Mouse (Mus musculus): ENCODE data around the gene Hydin. TPM values are rescaled to one million over a fixed set of nuclear protein-coding genes. Genes with fewer than 3 reads are reported as not detected.
A peak's percentile ranks its signal among the peaks of the same experiment; 100 is the strongest.
"Not testable (repeated sequence)": the region's sequence is repeated elsewhere in the genome, so short reads cannot be mapped to it uniquely, and the experiment has no call there.

Gene Hydin
- polyA plus RNA-seq, 1 experiment from 2014 or later: 0.55 TPM

DNA sequence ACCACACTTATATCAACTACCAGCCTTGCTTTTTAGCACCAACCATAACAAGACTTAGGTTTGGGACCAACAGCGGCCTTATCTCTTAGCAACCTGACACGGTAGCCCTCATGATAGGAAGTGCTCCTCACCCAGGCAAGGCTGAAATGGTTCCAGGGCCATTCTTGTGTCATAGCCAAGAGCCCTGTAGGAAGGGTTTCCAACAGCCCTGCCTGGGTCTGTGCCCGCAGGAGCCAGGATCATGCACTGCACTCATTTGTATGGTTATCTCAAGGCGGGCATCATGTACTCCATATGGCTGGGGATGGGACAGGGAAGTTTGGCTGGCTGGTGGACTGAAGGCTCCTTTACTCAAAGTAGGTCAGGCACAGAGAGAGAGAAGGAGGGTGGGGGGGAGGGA is 3.9 kb downstream of the Hydin start:
- ATAC-seq (replicated peaks): no peak
- Histone ChIP-seq H3K36me3 (no peaks in the 10 kb centered on the region), H3K4me3 (no peak overlapping the region), H3K4me1 (peaks cover 21% of the 10 kb centered on the region), H3K9ac (replicated peaks) (no peak overlapping the region), H3K4me2 (replicated peaks) (no peak overlapping the region), H3K9me3 (no peaks in the 10 kb centered on the region), H3K27ac (replicated peaks) (no peak overlapping the region), H3K27me3 (no peaks in the 10 kb centered on the region)
- 87% methylated on average over 4 of the region's 4 CpGs for WGBS

DNA sequence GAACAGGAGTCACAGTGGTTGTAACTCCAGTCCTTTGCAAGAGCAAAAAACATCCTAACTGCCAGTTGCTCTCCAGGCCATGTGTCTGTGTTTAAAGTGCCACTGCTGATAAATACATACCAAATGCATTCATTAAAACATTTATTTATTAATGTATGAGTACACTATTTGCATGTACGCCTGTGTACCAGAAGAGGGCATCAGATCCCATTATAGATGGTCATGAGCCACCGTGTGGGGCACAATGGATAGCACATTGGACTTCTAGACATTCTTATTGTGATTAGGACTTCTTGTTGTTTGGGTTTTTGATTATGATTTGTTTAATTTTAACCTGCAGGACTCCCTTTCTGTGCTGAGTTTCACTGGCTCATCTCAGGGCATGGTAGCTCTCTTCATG is 6.6 kb downstream of the Hydin start:
- Histone ChIP-seq H3K9me3 (no peaks in the 10 kb centered on the region), H3K36me3 (no peaks in the 10 kb centered on the region), H3K4me1 (peaks cover 21% of the 10 kb centered on the region), H3K4me3 (no peak overlapping the region), H3K4me2 (replicated peaks) (no peak overlapping the region), H3K9ac (replicated peaks) (no peak overlapping the region), H3K27ac (replicated peaks) (no peak overlapping the region), H3K27me3 (no peaks in the 10 kb centered on the region)
- 56% methylated on average over 2 of the region's 2 CpGs for WGBS
- no peak for ATAC-seq (replicated peaks)

DNA sequence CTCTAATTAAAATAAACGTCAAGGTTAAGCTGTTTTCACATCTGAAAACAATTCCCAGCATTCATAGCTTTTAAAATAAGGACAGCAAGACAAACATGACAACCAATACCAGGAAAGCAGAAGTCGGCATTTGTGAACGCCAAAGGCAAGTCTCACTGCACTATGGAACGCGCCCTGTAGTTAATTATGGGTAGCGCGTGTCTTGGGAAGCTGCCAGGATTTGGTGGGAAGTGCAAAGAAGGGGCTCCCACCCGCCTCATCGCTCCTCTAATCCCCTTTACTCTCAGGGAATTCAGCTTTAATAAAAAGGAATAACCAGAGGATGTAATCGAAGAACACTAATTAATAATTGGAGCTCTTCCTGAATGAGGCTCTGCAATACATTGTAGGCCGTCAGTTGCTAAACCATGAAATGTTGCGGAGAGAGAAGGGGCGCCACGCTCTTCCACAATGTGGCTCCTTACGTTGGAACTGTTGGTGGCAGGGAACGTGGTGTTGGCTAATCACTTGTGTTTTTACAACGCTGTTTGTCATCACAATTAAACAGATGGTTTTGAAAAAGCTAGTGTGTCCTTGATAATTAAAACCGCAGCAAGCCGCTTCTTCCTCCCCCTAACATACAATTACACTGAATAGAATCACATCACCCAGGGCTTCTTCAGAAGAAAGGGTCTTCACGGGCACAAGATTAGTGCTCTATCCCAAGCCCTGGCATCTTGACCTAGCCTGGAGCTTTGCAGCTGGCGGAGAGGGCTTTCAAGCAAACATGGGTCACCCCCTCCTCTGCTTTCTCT is 8.9 kb downstream of the Hydin start:
- H3K4me2 ChIP-seq (replicated peaks): peak overlapping the region; percentile 38
- peak; percentile 84 for ATAC-seq (replicated peaks)
- no peaks in the 10 kb centered on the region for H3K9me3 ChIP-seq
- H3K4me1 ChIP-seq: peaks cover 21% of the 10 kb centered on the region
- 16% methylated on average over 21 of the region's 21 CpGs for WGBS
- H3K9ac ChIP-seq (replicated peaks): no peak overlapping the region
- no peaks in the 10 kb centered on the region for H3K36me3 ChIP-seq
- peak overlapping the region; percentile 82 for H3K27ac ChIP-seq (replicated peaks)
- no peaks in the 10 kb centered on the region for H3K27me3 ChIP-seq
- peak overlapping the region; percentile 17; the same call in 1 of the 2 replicates for H3K4me3 ChIP-seq

DNA sequence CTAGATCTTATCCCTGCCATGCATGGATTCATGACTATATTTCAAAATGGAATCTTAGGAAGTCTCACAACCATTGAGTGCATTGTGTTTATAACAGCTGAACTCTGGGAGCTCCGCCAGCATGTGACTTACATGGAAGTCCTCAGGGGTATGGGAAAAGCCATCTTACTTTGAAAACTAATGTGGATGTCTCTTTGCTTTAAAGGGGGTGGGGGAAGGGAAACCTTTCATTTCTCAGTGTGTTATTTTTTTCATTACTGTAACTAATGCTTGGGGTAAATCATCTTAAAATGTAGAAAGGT is 9.4 kb downstream of the Hydin start:
- Histone ChIP-seq H3K36me3 (no peaks in the 10 kb centered on the region), H3K9me3 (no peaks in the 10 kb centered on the region), H3K4me3 (no peak overlapping the region), H3K27ac (replicated peaks) (peak overlapping the region; percentile 82), H3K27me3 (no peaks in the 10 kb centered on the region), H3K9ac (replicated peaks) (no peak overlapping the region), H3K4me1 (peaks cover 21% of the 10 kb centered on the region), H3K4me2 (replicated peaks) (peak overlapping the region; percentile 38; the same call in 1 of the 2 replicates)
- WGBS: 59% methylated on average over 1 of the region's 1 CpGs
- ATAC-seq (replicated peaks): no peak

DNA sequence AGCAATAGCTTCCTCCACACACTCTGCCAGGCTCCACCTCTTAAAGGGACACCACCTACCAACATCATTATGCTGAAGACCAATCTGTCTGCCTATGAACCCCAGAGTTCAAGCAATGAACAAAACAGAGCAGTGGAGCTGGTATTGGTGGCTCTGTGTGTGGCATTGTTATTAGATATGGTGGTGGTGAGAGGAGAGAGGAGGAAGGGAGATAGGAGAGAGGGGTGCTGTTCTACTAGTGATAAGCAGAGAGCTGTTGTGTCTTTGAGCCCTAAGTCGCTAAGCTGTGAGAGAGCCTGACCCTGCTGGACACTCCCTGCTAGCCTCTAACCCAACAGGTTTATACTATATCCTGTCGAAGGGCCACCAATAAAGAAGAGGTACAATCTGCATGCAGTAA is 45.9 kb downstream of the Hydin start:
- Histone ChIP-seq H3K27ac (replicated peaks) (no peak overlapping the region), H3K9me3 (no peaks in the 10 kb centered on the region), H3K4me1 (no peaks in the 10 kb centered on the region), H3K4me3 (no peak overlapping the region), H3K9ac (replicated peaks) (no peak overlapping the region), H3K4me2 (replicated peaks) (no peak overlapping the region), H3K36me3 (no peaks in the 10 kb centered on the region), H3K27me3 (no peaks in the 10 kb centered on the region)
- ATAC-seq (replicated peaks): no peak
- WGBS: 85% methylated on average over 2 of the region's 2 CpGs

DNA sequence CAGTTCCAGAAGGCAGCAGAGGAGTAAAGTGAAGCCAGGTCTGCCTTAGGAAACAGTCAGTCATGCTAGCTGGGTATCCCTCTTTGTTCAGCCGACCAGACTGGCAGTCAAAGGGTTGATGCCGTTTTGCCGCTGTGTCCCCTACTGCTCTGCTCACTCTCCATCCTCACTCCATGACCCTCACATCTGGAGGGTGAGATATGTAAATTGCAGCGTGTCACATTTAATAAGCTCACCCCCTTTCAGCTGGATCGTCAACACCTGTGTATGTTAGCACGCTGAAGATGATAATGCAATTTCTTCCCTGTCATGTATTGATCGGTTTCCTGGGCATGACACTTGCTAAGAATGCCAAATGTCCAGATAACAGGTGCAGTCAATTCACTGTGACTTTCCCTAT is 49.0 kb downstream of the Hydin start:
- Histone ChIP-seq H3K36me3 (no peaks in the 10 kb centered on the region), H3K27ac (replicated peaks) (no peak overlapping the region), H3K9ac (replicated peaks) (no peak overlapping the region), H3K27me3 (no peaks in the 10 kb centered on the region), H3K4me1 (no peaks in the 10 kb centered on the region), H3K9me3 (no peaks in the 10 kb centered on the region), H3K4me3 (no peak overlapping the region), H3K4me2 (replicated peaks) (no peak overlapping the region)
- 70% methylated on average over 7 of the region's 7 CpGs for WGBS
- no peak for ATAC-seq (replicated peaks)

DNA sequence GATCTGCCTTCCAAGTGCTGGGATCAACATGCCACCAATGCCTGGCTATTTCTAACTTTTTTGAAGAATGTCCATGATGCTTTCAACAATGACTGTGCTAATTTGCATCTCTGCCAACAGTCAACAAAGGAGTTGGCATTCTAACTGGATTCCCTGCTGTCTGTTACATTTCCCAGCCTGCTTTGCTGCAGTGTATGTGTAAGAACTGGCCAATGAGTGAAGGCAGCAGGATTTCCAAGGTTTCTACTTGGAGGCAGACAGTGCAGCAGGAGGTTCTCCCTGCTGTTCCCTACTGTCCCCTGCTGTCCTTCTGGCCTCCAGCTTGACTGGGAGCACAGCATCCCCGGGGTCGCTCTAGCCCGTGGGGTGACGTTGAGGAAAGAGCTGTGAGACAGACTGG is 52.8 kb downstream of the Hydin start:
- ATAC-seq (replicated peaks): no peak
- WGBS: 65% methylated on average over 4 of the region's 4 CpGs
- H3K9ac ChIP-seq (replicated peaks): no peak overlapping the region
- no peak overlapping the region for H3K27ac ChIP-seq (replicated peaks)
- H3K27me3 ChIP-seq: no peaks in the 10 kb centered on the region
- H3K4me2 ChIP-seq (replicated peaks): no peak overlapping the region
- no peaks in the 10 kb centered on the region for H3K9me3 ChIP-seq
- H3K4me1 ChIP-seq: no peaks in the 10 kb centered on the region
- no peaks in the 10 kb centered on the region for H3K36me3 ChIP-seq
- no peak overlapping the region for H3K4me3 ChIP-seq

DNA sequence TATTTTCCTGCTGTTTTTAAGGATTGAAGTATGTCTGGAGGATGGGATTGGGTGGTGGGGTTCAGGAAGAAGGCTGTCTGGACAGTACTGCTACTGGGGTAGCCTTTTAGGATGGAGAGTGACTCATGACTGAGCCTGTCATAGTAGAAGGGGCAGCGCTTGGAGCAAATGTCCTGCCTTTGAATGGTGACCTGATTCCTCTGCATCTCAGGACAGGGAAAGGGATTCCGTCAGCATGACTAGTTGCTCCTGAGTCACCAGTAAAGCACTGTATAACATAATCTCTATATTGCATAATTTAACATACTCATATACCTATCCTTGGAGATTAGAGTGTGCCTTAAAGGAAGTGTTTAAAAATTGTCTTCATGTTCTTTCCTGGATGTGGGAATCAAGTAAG is 54.7 kb downstream of the Hydin start:
- Histone ChIP-seq H3K27me3 (no peaks in the 10 kb centered on the region), H3K9ac (replicated peaks) (no peak overlapping the region), H3K27ac (replicated peaks) (no peak overlapping the region), H3K4me2 (replicated peaks) (no peak overlapping the region), H3K4me3 (no peak overlapping the region), H3K36me3 (no peaks in the 10 kb centered on the region), H3K4me1 (no peaks in the 10 kb centered on the region), H3K9me3 (no peaks in the 10 kb centered on the region)
- no peak for ATAC-seq (replicated peaks)
- WGBS: 90% methylated on average over 2 of the region's 2 CpGs

DNA sequence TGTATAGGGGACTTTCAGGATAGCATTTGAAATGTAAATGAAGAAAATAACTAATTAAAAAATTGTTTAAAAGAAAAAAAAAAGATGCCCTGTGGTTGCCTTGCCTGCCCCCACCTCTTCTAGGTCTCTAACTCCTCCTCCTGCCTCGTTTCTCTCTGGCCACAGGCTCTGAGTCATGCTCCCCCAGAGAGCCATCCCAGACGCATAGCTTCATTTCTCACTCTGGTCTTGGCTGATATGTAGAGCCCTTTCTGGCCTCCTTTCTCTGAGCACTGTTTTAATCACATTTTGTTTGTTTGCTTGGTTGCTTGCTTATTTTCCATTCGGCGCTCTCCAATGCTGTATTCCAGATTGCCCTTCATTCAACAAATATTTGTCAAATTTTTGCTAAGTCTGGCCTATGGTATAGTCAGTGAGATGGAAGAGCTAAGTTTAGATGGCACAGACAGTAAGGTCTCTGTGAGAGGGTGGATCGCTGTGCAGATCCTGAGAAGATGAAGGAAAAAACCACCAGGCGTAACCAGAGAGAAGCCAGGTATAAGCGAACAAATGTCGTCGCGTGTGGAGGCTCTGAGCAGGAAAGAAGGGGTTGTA is 57.3 kb downstream of the Hydin start:
- no peak for ATAC-seq (replicated peaks)
- WGBS: 81% methylated on average over 10 of the region's 10 CpGs
- H3K27ac ChIP-seq (replicated peaks): no peak overlapping the region

DNA sequence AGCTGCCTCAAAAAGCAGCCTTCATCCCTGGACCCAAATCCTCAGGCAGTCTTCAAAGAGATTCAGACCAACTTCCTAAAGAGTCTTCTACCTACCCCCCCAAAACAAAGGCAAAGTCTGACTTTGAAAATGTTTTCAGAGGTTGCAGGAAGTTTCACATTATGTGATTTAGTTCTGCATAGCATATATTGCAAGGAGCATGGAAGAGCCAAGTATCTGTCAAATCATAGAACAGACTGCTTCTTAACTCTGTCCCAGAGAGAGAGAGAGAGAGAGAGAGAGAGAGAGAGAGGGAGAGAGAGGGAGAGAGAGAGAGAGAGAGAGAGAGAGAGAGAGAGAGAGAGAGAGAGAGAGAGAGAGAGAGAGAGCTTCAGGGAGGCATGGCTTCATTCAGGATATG is 60.3 kb downstream of the Hydin start:
- H3K4me2 ChIP-seq (replicated peaks); ATAC-seq (replicated peaks): not testable (repeated sequence)

More for the DNA sequence above, 57.3 kb downstream of the Hydin start:
- no peak overlapping the region for H3K4me2 ChIP-seq (replicated peaks)
- no peak overlapping the region for H3K4me3 ChIP-seq
- no peak overlapping the region for H3K9ac ChIP-seq (replicated peaks)
- no peaks in the 10 kb centered on the region for H3K36me3 ChIP-seq
- no peaks in the 10 kb centered on the region for H3K27me3 ChIP-seq
- no peaks in the 10 kb centered on the region for H3K4me1 ChIP-seq
- H3K9me3 ChIP-seq: no peaks in the 10 kb centered on the region

DNA sequence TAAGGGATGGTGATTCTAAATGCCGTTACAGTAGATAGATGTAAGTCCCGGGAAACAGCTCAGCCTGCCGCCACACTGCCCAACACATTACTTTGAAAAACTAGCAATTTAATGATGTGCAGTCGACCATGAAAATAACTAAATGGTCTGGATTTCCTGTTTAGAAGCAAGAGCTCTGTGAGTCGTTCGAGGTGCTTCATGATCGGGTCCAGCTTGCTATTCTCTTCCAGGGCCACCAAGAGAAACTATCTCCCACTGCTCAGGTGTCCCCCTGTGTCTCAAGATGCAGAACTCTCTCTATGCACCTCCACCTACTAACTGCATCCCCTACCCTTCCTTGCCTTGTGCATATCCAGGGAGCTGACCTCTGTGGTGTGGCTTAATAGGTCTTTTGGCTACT is 66.6 kb downstream of the Hydin start:
- Histone ChIP-seq H3K4me1 (no peaks in the 10 kb centered on the region), H3K4me3 (no peak overlapping the region), H3K27me3 (no peaks in the 10 kb centered on the region), H3K27ac (replicated peaks) (no peak overlapping the region), H3K9me3 (no peaks in the 10 kb centered on the region), H3K4me2 (replicated peaks) (no peak overlapping the region), H3K9ac (replicated peaks) (no peak overlapping the region), H3K36me3 (no peaks in the 10 kb centered on the region)
- 56% methylated on average over 7 of the region's 7 CpGs for WGBS
- ATAC-seq (replicated peaks): no peak

More for the DNA sequence above, 60.3 kb downstream of the Hydin start:
- not testable (repeated sequence) for H3K27me3 ChIP-seq; H3K9me3 ChIP-seq; H3K27ac ChIP-seq (replicated peaks); H3K4me1 ChIP-seq; H3K36me3 ChIP-seq; H3K4me3 ChIP-seq; H3K9ac ChIP-seq (replicated peaks)

DNA sequence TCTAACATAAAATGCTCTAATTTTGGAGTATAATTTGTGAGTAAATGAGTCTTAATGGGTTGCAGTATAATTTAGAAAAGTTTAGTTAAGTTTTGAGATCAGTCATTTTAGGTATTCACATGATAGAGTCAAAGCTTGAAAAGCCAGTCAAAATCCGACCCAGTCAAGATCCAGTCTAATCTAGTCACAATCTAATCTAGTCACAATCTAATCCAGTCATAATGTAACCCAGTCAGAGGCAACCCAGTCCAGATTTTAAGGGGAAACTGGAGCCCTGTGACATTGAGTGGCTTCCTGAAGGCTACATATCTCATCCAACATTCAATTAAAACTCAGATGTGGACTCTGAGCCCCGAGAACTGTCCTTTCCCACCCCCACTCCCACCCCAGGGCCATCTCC is 72.7 kb downstream of the Hydin start:
- Histone ChIP-seq H3K36me3 (no peaks in the 10 kb centered on the region), H3K4me1 (no peaks in the 10 kb centered on the region), H3K27ac (replicated peaks) (no peak overlapping the region), H3K4me2 (replicated peaks) (no peak overlapping the region), H3K4me3 (no peak overlapping the region), H3K9ac (replicated peaks) (no peak overlapping the region), H3K27me3 (no peaks in the 10 kb centered on the region), H3K9me3 (no peaks in the 10 kb centered on the region)
- no peak for ATAC-seq (replicated peaks)
- WGBS: 76% methylated on average over 2 of the region's 2 CpGs
